Mouse (Mus musculus): Measurements from ENCODE around the gene Adat3.
"Not testable (repeated sequence)": the region's sequence is repeated elsewhere in the genome, so short reads cannot be mapped to it uniquely, and the experiment has no call there.

Gene Adat3

GRCm38 (mm10) chr10:80610116-80610785 lies 7.6 kb downstream of the Adat3 start:
- DNase-seq (ENCODE audit: low spot score in 2 of 2) = no peak

- DNase-seq (ENCODE audit: low spot score in 2 of 2) = peak; percentile 50 to 58
Observed at GRCm38 (mm10) chr10:80611024-80611423, 8.3 kb downstream of the Adat3 start.

- DNase-seq (ENCODE audit: low spot score in 2 of 2) = no peak
Observed at GRCm38 (mm10) chr10:80611905-80612304, 9.2 kb downstream of the Adat3 start.

GRCm38 (mm10) chr10:80613821-80614220 lies 11.1 kb downstream of the Adat3 start:
- DNase-seq (ENCODE audit: low spot score in 2 of 2) = no peak

GRCm38 (mm10) chr10:80614351-80614750 lies 11.7 kb downstream of the Adat3 start:
- no peak for DNase-seq (ENCODE audit: low spot score in 2 of 2)

GRCm38 (mm10) chr10:80618181-80618580 lies 15.5 kb downstream of the Adat3 start:
- DNase-seq (ENCODE audit: low spot score in 2 of 2) = peak in 1 of 2 experiments; percentile 22

GRCm38 (mm10) chr10:80619465-80620244 lies 17.0 kb downstream of the Adat3 start:
- no peak for DNase-seq (ENCODE audit: low spot score in 2 of 2)

- DNase-seq (ENCODE audit: low spot score in 2 of 2) = no peak
Observed at GRCm38 (mm10) chr10:80620365-80620764, 17.7 kb downstream of the Adat3 start.

GRCm38 (mm10) chr10:80620796-80621689 lies 18.4 kb downstream of the Adat3 start:
- no peak for DNase-seq (ENCODE audit: low spot score in 2 of 2)

GRCm38 (mm10) chr10:80621690-80621939 lies 18.9 kb downstream of the Adat3 start:
- DNase-seq (ENCODE audit: low spot score in 2 of 2) = no peak

- DNase-seq (ENCODE audit: low spot score in 2 of 2) = peak; percentile 98 to 99
Observed at GRCm38 (mm10) chr10:80621940-80622660, 19.4 kb downstream of the Adat3 start.

GRCm38 (mm10) chr10:80622661-80623456 lies 20.2 kb downstream of the Adat3 start, which contains the start of gene Csnk1g2:
Gene Csnk1g2, plus strand, starts transcription at chr10:80622838.
- DNase-seq (ENCODE audit: low spot score in 2 of 2) = peak; percentile 48 to 70

- DNase-seq (ENCODE audit: low spot score in 2 of 2) = peak; percentile 52 to 66
Observed at GRCm38 (mm10) chr10:80623457-80624191, 20.9 kb downstream of the Adat3 start.

GRCm38 (mm10) chr10:80625764-80626163 lies 23.1 kb downstream of the Adat3 start:
- DNase-seq (ENCODE audit: low spot score in 2 of 2) = no peak

GRCm38 (mm10) chr10:80627685-80628084 lies 25.0 kb downstream of the Adat3 start:
- DNase-seq (ENCODE audit: low spot score in 2 of 2) = no peak

GRCm38 (mm10) chr10:80628925-80629324 lies 26.2 kb downstream of the Adat3 start:
- DNase-seq (ENCODE audit: low spot score in 2 of 2) = no peak

GRCm38 (mm10) chr10:80635345-80635744 lies 32.7 kb downstream of the Adat3 start:
- DNase-seq (ENCODE audit: low spot score in 2 of 2) = no peak

GRCm38 (mm10) chr10:80646936-80647335 lies 44.3 kb downstream of the Adat3 start:
- DNase-seq (ENCODE audit: low spot score in 2 of 2) = no peak

GRCm38 (mm10) chr10:80649910-80650309 lies 47.2 kb downstream of the Adat3 start:
- not testable (repeated sequence) for DNase-seq (ENCODE audit: low spot score in 2 of 2)

GRCm38 (mm10) chr10:80650392-80650791 lies 47.7 kb downstream of the Adat3 start:
- DNase-seq (ENCODE audit: low spot score in 2 of 2) = no peak

Measured in spleen, postnatal 14 days (tissue).